Mouse (Mus musculus): ENCODE data around the gene Kifc3.

DNA sequence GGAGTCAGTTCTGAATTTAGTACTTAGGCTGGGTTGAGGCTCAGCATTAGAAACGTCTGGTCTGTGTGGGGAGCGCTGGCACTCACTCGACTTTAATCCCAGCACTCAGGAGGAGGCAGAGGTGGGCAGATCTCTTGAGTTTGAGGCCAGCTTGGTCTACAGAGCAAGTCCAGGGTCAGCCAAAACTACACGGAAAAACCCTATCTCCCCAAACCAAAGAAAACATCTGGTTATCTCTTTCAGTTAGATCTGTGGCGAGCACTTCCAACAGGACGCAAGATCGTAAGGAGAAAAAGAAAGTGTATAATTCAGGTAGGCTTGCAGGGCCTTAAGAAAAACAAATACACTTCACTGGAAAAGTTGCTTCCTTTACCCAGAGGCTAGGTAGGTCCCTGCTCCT is 20.8 kb downstream of the Kifc3 start:
- TF ChIP-seq CTCF (IDR thresholded peaks at IDR 0.05; ENCODE audit: borderline replicate concordance, extremely low read depth, insufficient read depth, insufficient read length): no peak
- TF ChIP-seq POLR2A (IDR thresholded peaks at IDR 0.05; ENCODE audit: borderline replicate concordance, extremely low read depth, insufficient read depth, insufficient read length, poor library complexity, severe bottlenecking): no peak
